Mouse (Mus musculus) retina, embryonic 14.5 days (tissue): ENCODE measurements around the gene Vmn1r158.
"Not testable (repeated sequence)": the region's sequence is repeated elsewhere in the genome, so short reads cannot be mapped to it uniquely, and the experiment has no call there.

Experiments used
- DNase-seq: peaks from one replicate; pipeline ENCODE4 v3.0.0-alpha.2; 2015; ENCODE audit warnings: low spot score

Gene Vmn1r158

GRCm38 (mm10) chr7:22790682-22791081, at the start of gene Vmn1r158:
Gene Vmn1r158, minus strand, starts transcription at chr7:22790782.
- DNase-seq, result not testable (repeated sequence)

GRCm38 (mm10) chr7:22775981-22776380, 14.6 kb downstream of the Vmn1r158 start:
- not testable (repeated sequence) for DNase-seq

- DNase-seq, result not testable (repeated sequence)
Observed at GRCm38 (mm10) chr7:22761397-22761796, 29.2 kb downstream of the Vmn1r158 start, which contains the start of gene Vmn1r157. Gene Vmn1r157, plus strand, starts transcription at chr7:22761697.
